Mouse (Mus musculus) G1E (cell line): ENCODE data around the gene Cpe.

Experiments used
- CTCF ChIP-seq: IDR thresholded peaks from 2 replicates; pipeline ENCODE4 v1.5.1; 2012; ENCODE audit warnings: low read depth, low read length, inconsistent platforms, mixed read lengths
- GATA1 ChIP-seq: IDR thresholded peaks from 2 replicates; pipeline ENCODE4 v1.6.1; 2012; ENCODE audit warnings: borderline replicate concordance, low read length, inconsistent platforms, mixed read lengths
- GATA2 ChIP-seq: IDR thresholded peaks from 2 replicates; pipeline ENCODE4 v1.6.1; 2012; ENCODE audit warnings: low read depth, low read length, inconsistent platforms, borderline replicate concordance
- POLR2AphosphoS5 ChIP-seq: IDR thresholded peaks from 2 replicates; pipeline ENCODE4 v1.6.1; 2012; ENCODE audit warnings: low read depth, low read length, inconsistent platforms; ENCODE audit not compliant: insufficient replicate concordance
- TAL1 ChIP-seq: conservative IDR thresholded peaks from 2 replicates; pipeline ENCODE4 v1.6.1; 2012; ENCODE audit warnings: low read depth, low read length, inconsistent platforms, mixed read lengths

GRCm38 (mm10) chr8:64618618-64619017 lies 74.2 kb downstream of the Cpe start:
- peak; percentile 76; the same call in 1 of the 2 replicates for TF ChIP-seq CTCF
- TF ChIP-seq GATA1: no peak
- no peak for TF ChIP-seq POLR2AphosphoS5
- TF ChIP-seq TAL1: no peak
- no peak for TF ChIP-seq GATA2
